Mouse (Mus musculus) embryonic fibroblast, embryonic 13.5 days (primary cell): ENCODE data around the gene Ppard. TPM values are rescaled to one million over a fixed set of nuclear protein-coding genes. Genes with fewer than 3 reads are reported as not detected.

Experiments used
- H3K27ac ChIP-seq: 2 replicates; pipeline ENCODE4 v1.5.1; 2012; ENCODE audit warnings: low read length, control low read depth, inconsistent platforms; ENCODE audit not compliant: insufficient read depth
- H3K4me1 ChIP-seq: 2 replicates; pipeline ENCODE4 v1.6.1; 2011; ENCODE audit warnings: low read length; ENCODE audit not compliant: control insufficient read depth, insufficient read depth
- H3K4me3 ChIP-seq: 2 replicates; pipeline ENCODE4 v1.5.1; 2011; ENCODE audit warnings: mild to moderate bottlenecking, control low read depth, low read length; ENCODE audit not compliant: insufficient read depth
- CTCF ChIP-seq: IDR thresholded peaks from 2 replicates; pipeline ENCODE4 v1.5.1; 2011; ENCODE audit warnings: mild to moderate bottlenecking, control low read depth, low read length, moderate library complexity, borderline replicate concordance; ENCODE audit not compliant: insufficient read depth
- POLR2A ChIP-seq: IDR thresholded peaks from 2 replicates; pipeline ENCODE4 v1.6.1; 2011; ENCODE audit warnings: low read depth, mild to moderate bottlenecking, control low read depth, low read length, moderate library complexity
- polyA plus RNA-seq: library from polyadenylated mRNA; stranded (reverse); fragments of >200 nt; gene quantifications from 2 replicates; pipeline ENCODE4 v1.2.4, GENCODE M21; 2011; ENCODE audit warnings: low read depth; ENCODE audit not compliant: missing spikeins, insufficient read length

Ppard gene
- polyA plus RNA-seq: 31.6 and 36.1 TPM in 2 replicates

DNA sequence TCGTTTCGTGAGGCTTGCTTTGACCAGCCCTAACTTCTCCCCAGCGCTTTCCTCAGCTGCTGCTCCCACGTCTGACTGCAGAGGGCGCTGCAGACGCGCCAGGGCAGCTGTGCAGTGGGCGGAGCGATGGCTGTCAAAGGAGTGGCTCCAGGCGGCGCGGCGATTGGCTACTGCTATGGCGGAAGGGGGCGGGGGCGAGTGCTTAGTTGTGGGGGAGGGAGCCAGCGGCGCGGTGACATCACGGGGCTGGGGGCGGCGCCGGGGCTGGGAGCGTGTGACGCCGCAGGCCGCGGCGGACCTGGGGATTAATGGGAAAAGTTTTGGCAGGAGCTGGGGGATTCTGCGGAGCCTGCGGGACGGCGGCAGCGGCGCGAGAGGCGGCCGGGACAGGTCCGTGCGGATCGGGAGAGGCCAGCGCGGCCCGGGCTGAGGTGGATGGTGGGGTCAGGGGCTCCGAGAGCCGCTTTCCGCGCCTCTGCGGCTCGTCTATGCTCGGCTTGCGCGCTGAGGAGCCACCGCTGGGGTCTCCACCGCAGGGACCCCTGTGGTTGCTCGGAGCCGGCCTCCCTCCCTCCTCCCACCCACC, at the start of gene Ppard:
Ppard (plus strand) TSS at position 226 of the 586 bp plus-strand sequence.
- peak within 1 kb of the TSS; percentile 35; the same call in 1 of the 2 replicates for H3K27ac ChIP-seq
- H3K4me1 ChIP-seq: peaks cover 5% of the 10 kb centered on the region; the same call in 1 of the 2 replicates
- peak within 1 kb of the TSS; percentile 98 for H3K4me3 ChIP-seq
- TF ChIP-seq CTCF (peak; percentile 98), POLR2A (peak; percentile 81)

- TF ChIP-seq CTCF (no peak), POLR2A (no peak)
- H3K27ac ChIP-seq: no peak overlapping the region
- H3K4me1 ChIP-seq: no peaks in the 10 kb centered on the region
- H3K4me3 ChIP-seq: no peak overlapping the region
Measured at GRCm38 (mm10) chr17:28184971-28185638, 47.4 kb upstream of the Ppard start.

- peaks cover 5% of the 10 kb centered on the region; the same call in 1 of the 2 replicates for H3K4me1 ChIP-seq
- H3K27ac ChIP-seq: no peak overlapping the region
- H3K4me3 ChIP-seq: no peak overlapping the region
- TF ChIP-seq POLR2A: no peak
- no peak for TF ChIP-seq CTCF
Measured at GRCm38 (mm10) chr17:28188313-28188712, 44.2 kb upstream of the Ppard start.

GRCm38 (mm10) chr17:28192754-28193153, 39.7 kb upstream of the Ppard start:
- H3K27ac ChIP-seq: no peak overlapping the region
- no peak for TF ChIP-seq POLR2A
- TF ChIP-seq CTCF: no peak
- H3K4me1 ChIP-seq: peaks cover 10% of the 10 kb centered on the region; the same call in 1 of the 2 replicates
- H3K4me3 ChIP-seq: no peak overlapping the region

DNA sequence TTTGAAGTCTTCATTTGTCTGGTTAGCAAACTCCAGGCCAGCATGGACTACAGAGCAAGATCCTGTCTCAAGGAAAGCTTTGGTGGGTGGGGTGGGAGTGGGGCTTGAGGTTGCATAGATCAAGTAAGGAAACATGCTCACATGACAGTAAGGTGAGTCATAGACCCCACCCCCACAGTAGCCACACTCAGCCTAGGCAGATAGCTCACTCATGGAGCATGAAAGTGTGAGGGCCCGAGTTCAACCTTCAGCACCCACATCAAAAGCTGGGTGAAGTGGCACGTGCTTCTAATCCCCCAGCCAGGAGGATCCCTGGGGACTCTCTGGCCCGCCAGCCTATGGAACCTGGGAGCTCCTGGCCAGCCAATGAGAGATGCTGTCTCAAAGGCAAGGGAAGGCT, 38.9 kb upstream of the Ppard start:
- Histone ChIP-seq H3K4me1 (peaks cover 10% of the 10 kb centered on the region; the same call in 1 of the 2 replicates), H3K27ac (no peak overlapping the region), H3K4me3 (no peak overlapping the region)
- TF ChIP-seq POLR2A: no peak
- TF ChIP-seq CTCF: no peak

GRCm38 (mm10) chr17:28195033-28195432, 37.5 kb upstream of the Ppard start:
- TF ChIP-seq POLR2A (no peak), CTCF (no peak)
- H3K4me3 ChIP-seq: no peak overlapping the region

GRCm38 (mm10) chr17:28197646-28198045, 34.9 kb upstream of the Ppard start:
- Histone ChIP-seq H3K4me3 (no peak overlapping the region), H3K27ac (no peak overlapping the region), H3K4me1 (peaks cover 10% of the 10 kb centered on the region; the same call in 1 of the 2 replicates)
- TF ChIP-seq POLR2A (no peak), CTCF (no peak)

More at GRCm38 (mm10) chr17:28195033-28195432, 37.5 kb upstream of the Ppard start:
- H3K27ac ChIP-seq: no peak overlapping the region
- peaks cover 10% of the 10 kb centered on the region; the same call in 1 of the 2 replicates for H3K4me1 ChIP-seq

DNA sequence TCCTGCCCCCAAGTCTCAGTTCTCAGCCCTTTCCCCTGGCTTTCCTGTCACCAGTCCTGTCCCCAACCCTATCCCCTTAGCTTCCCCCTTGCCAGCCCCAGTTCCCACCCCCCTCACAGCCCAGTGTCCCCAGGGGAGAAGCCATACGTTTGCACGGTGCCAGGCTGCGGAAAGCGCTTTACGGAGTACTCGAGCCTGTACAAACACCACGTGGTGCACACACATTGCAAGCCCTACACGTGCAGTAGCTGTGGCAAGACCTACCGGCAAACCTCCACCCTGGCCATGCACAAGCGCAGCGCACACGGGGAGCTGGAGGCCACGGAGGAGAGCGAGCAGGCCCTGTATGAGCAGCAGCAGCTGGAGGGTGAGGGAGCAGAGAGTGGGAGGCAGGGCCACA, 30.5 kb upstream of the Ppard start:
- Histone ChIP-seq H3K27ac (no peak overlapping the region), H3K4me3 (no peak overlapping the region), H3K4me1 (no peaks in the 10 kb centered on the region)
- no peak for TF ChIP-seq CTCF
- TF ChIP-seq POLR2A: no peak

- no peak overlapping the region for H3K4me3 ChIP-seq
Measured at GRCm38 (mm10) chr17:28204052-28204720, 28.3 kb upstream of the Ppard start.

DNA sequence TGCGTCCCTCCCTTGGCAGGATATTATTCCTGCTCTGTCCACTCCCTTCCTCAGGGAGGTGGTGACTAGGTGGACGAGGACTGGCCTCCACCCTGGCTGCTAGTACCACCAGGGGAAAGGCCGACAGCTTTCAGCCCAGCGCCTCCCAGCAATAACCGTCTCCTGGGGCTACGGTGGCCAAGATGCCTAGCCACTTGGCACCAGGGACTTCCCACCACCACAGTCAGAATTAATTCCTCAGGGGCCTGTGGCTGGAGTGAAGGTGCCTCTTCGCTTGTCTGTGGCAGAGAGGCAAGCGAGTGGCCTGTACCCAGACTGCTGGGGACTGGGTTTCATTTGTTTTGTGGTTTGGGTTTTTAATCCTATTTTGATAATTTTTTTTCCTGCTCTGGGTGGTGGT, 27.1 kb upstream of the Ppard start:
- Histone ChIP-seq H3K4me3 (no peak overlapping the region), H3K4me1 (peaks cover 4% of the 10 kb centered on the region; the same call in 1 of the 2 replicates), H3K27ac (no peak overlapping the region)
- TF ChIP-seq CTCF: no peak
- no peak for TF ChIP-seq POLR2A

More at GRCm38 (mm10) chr17:28204052-28204720, 28.3 kb upstream of the Ppard start:
- no peak overlapping the region for H3K27ac ChIP-seq
- TF ChIP-seq CTCF (peak; percentile 94), POLR2A (no peak)
- peaks cover 4% of the 10 kb centered on the region; the same call in 1 of the 2 replicates for H3K4me1 ChIP-seq
